Mouse (Mus musculus) fat pad, adult 2 months (tissue): ENCODE data around the gene Rbbp8nl.
"Not testable (repeated sequence)": the region's sequence is repeated elsewhere in the genome, so short reads cannot be mapped to it uniquely, and the experiment has no call there.

Source experiments
- DNase-seq: peaks from one replicate; pipeline ENCODE4 v3.0.0-alpha.2; 2011; ENCODE audit warnings: low read depth, low spot score; ENCODE audit errors: extremely low read depth

Gene Rbbp8nl

GRCm38 (mm10) chr2:180258951-180259484 lies 30.7 kb downstream of the Rbbp8nl start:
- DNase-seq = not testable (repeated sequence)

DNA sequence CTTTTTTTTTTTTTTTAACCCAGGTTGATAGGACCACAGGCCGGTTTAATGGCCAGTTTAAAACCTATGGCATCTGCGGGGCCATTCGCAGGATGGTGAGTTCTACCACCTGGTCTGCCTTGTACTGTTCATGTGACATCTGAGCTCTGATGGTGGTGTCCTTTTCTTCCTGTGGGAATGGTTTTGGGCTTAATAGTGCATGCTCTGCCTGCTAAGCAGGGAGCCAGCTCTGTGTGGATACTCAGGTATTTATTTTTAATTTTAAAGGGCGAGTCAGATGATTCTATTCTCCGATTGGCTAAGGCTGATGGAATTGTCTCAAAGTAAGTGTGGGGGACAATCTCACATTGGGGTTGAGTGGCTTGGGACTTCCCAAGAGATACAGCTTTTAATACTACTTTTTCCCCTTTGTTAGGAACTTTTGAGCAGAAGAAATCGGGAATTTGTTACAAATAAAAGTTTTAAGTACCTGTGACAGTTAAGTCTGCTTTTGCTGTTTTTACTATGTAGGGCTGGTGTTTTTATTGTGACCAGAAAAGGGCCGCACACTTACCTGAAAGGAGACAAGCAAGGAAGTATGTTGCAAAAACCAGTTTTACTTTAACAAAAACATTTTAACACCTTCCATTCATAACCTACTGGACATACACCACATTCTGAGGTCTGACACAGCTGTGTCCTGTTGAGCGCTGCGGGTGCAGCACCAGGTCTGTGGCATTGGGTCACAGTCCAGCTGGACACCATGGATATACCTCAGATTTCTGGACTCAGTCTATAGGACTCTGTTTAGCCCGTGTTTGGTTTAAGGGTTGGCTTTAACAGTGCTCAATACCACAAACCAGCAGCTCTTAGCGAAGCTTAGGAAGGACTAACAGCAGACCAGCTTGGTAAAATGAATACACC lies 31.5 kb downstream of the Rbbp8nl start:
- DNase-seq = no peak

GRCm38 (mm10) chr2:180257001-180257521 lies 32.6 kb downstream of the Rbbp8nl start, which contains the start of gene Rps21:
Gene Rps21, plus strand, starts transcription at chr2:180257377.
- peak; percentile 97 for DNase-seq

DNA sequence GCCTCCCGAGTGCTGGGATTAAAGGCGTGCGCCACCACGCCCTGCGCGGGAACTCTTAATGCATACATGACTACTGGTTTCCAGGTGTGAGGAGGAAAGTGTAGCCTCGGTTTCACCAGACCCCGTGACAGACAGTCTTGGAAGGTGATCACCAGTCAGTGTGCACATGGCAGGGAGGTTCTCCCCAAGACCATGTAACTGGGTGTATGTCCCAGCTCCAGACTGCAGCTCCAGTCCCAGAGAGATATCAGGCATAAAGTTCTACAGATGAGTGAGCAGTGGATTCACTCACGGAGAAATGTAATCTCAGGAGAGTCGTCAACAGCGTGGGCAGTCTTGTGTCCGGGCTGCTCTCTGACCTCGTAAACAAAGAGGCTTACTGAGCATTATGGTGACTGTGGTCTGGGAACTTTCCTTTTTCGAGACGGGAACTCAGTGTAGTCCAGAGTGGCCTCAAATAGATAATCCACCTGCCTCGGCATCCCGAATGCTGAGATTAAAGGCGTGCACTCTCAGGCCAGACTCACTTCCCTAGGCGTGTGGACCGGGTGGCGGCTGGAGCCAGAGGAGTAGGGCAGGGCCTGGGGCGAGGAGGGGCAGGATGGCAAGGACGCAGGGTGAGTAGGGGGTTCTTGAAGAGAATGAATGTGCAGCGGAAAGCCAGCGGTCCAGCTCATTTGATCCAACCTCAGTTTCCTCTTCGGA lies 33.2 kb downstream of the Rbbp8nl start:
- DNase-seq = no peak

- no peak for DNase-seq
Measured at GRCm38 (mm10) chr2:180255701-180256100, 34.0 kb downstream of the Rbbp8nl start.

DNA sequence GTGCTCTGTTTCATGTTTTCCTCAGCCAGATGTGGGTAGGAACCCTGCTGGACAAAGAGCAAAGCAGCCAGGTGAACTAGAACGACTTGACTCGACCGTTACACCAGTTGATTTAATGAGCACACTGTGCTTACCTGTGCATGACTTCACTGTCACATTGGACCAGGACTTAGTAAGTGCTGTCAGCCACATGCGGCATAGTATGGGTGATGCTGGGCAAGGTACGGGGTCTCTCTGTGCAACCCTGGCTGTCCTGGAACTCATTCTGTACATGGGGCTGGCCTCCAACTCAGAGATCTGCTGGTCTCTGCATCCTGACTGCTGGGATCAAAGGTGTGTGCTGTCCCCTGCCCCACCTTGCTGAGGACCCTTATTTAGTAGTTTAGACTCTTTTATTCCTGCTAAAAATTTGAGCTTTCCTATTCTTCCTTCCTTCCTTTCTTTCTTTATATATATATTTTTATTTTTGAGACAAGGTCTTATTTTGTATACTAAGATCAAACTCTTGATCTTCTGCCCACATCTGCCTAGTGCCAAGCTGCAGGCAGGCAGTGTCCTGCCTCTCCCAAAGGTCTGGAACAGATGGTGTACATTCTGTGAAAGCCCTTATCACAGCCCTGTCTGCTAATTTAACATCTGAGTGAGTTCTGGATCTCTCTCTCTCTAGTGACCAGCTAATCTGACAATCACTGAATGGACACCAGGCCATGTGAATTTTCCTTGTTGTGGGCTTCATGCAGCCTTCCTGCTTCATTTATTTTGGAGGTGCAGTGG lies 35.1 kb downstream of the Rbbp8nl start:
- no peak for DNase-seq

DNA sequence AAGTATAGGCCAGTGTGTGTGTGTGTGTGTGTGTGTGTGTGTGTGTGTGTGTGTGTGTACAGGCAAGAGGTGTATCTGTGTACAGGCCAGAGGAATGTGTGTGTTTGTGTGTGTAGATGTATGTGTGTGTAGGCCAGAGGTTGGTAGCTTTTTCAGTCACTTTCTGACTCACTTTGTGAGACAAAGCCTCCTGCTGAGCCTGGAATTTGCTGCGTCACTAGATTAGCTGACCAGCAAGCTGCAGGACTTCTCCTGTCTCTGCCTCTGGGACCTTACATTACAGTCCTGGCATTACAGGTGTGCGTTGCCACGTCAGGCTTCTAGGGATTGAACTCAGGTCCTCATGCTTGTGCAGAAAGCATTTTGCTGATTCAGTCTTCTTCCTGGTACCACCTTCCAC lies 37.8 kb downstream of the Rbbp8nl start:
- DNase-seq = no peak

DNA sequence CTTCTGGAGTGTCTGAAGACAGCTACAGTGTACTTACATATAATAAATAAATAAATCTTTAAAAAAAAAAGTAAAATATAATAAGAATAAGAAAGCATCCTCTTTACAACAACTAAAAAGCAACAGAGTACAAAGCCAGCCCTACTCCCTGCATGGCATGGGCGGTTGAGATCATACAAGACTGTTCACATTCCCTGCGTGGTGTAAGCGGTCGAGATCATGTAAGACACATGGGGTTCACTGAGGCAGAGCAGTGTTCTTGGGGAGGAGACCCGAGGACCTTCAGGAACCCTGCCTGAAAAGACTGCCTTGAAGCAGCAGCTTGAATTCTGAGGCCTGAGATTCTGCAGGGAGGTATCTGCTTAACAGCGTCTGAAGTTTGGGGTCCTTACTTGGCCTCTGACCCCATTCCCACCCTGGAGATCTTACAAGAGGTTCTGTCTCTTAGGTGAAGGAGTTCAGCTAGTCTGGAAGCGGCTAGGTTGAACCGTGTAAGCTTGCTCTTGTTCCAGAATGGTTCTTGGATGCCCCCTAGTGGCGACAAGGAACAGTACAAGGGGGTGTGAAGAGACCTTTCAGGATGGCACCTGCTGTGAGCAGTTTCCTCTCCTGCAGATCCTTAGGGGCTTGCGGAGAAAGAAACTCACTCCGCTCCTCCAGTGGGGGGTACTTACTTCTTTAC lies 38.6 kb downstream of the Rbbp8nl start:
- no peak for DNase-seq

GRCm38 (mm10) chr2:180248947-180249660 lies 40.6 kb downstream of the Rbbp8nl start:
- DNase-seq = no peak

DNA sequence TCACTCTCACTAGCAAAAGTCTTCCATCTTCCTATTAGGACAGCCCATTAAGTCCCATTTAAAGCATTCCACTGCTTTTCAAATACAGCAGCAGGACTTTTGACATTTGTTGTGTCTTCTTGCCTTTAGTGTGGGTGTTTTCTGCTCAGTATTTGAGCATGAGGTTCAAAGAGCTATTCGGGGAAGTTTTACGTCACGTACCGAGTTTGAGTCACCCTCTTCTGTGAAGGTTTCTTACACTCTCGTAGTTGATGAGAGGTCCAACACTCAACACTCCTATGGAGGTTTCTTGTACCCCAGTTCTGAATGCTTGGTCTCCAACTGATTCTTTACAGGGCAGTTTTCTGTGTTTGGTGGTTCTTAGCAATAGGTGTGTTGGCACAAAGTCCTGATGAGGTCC lies 41.8 kb downstream of the Rbbp8nl start:
- DNase-seq = no peak

GRCm38 (mm10) chr2:180243108-180243507 lies 46.6 kb downstream of the Rbbp8nl start:
- DNase-seq = no peak

GRCm38 (mm10) chr2:180238591-180238990 lies 51.1 kb downstream of the Rbbp8nl start:
- DNase-seq = no peak

- DNase-seq = no peak
Measured at GRCm38 (mm10) chr2:180237601-180238345, 51.9 kb downstream of the Rbbp8nl start.

GRCm38 (mm10) chr2:180236930-180237329 lies 52.7 kb downstream of the Rbbp8nl start:
- DNase-seq = no peak

GRCm38 (mm10) chr2:180236500-180236899 lies 53.2 kb downstream of the Rbbp8nl start:
- peak; percentile 64 for DNase-seq

GRCm38 (mm10) chr2:180235788-180236187 lies 53.9 kb downstream of the Rbbp8nl start:
- no peak for DNase-seq

- DNase-seq = no peak
Measured at GRCm38 (mm10) chr2:180234980-180235379, 54.7 kb downstream of the Rbbp8nl start.

DNA sequence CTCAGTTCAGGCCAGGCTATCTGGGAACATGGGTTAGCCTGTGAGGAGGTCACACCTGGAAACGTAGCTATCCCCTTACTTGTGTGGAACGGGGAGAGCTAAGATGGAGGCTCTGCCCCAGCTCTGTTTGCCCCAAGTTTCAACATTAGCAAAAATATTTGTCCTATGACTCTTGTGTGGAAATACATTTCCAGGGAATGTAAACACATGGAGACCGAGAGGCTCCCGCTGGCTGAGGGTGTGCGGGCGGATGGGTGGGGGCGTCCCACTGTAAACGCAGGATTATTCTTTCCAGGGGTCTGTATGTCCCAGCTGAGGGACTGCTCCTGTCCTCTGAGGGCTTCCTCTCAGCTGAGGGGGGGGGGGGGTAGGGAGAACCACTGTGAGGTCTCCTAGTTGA lies 55.3 kb downstream of the Rbbp8nl start:
- no peak for DNase-seq
